Mouse (Mus musculus) left cerebral cortex, postnatal 10 days (tissue): ENCODE results near the gene Islr2. TPM values are rescaled to one million over a fixed set of nuclear protein-coding genes. Genes with fewer than 3 reads are reported as not detected.

Experiments
- DNase-seq, 2 experiments: peaks; one replicate each; pipeline ENCODE4 v3.0.0; 2021 to 2022; ENCODE audit warnings: low spot score in 2 of 2, mixed read lengths in 1 of 2; ENCODE audit errors: extremely low spot score in 1 of 2
- intact Hi-C: fragments of 180-260 bp; cut with DNase I; formaldehyde crosslinking; loops from one replicate; pipeline ENCODE4 v1.15.1; 2025
- total RNA-seq, 2 experiments: library from RNA; stranded (reverse); gene quantifications; 2 replicates each; pipeline ENCODE4 v1.2.3; 2021

Islr2 gene
- total RNA-seq, 2 experiments from 2014 or later = 130 to 138 TPM

GRCm38 (mm10) chr9:58225915-58226913, 22.1 kb upstream of the Islr2 start:
- DNase-seq = peak in 1 of 2 experiments; percentile 51
- intact Hi-C loops = no loop called here

GRCm38 (mm10) chr9:58224356-58224755, 20.2 kb upstream of the Islr2 start:
- no peak for DNase-seq
- intact Hi-C loops = no loop called here

- peak in 1 of 2 experiments; percentile 67 for DNase-seq
- intact Hi-C loops = no loop called here
Measured at GRCm38 (mm10) chr9:58220218-58220903, 16.2 kb upstream of the Islr2 start.

GRCm38 (mm10) chr9:58218539-58218938, 14.4 kb upstream of the Islr2 start:
- intact Hi-C loops = no loop called here
- no peak for DNase-seq

- DNase-seq = no peak
- intact Hi-C loops = no loop called here
Measured at GRCm38 (mm10) chr9:58216402-58216801, 12.3 kb upstream of the Islr2 start.

- intact Hi-C loops = no loop called here
Measured at GRCm38 (mm10) chr9:58214519-58215180, 10.5 kb upstream of the Islr2 start.

GRCm38 (mm10) chr9:58213865-58214264, 9.7 kb upstream of the Islr2 start:
- intact Hi-C loops = no loop called here
- no peak for DNase-seq

More at GRCm38 (mm10) chr9:58214519-58215180, 10.5 kb upstream of the Islr2 start:
- DNase-seq = no peak

- intact Hi-C loops = no loop called here
- no peak for DNase-seq
Measured at GRCm38 (mm10) chr9:58213377-58213776, 9.3 kb upstream of the Islr2 start.

- DNase-seq = no peak
- intact Hi-C loops = no loop called here
Measured at GRCm38 (mm10) chr9:58210304-58210627, 6.1 kb upstream of the Islr2 start.

- no peak for DNase-seq
- intact Hi-C loops = loop anchor here (10.0 kb wide), 1 partner anchor 275 kb away; no protein-coding TSS in a partner anchor
Measured at GRCm38 (mm10) chr9:58209462-58210303, 5.6 kb upstream of the Islr2 start.

- peak in 1 of 2 experiments; percentile 9 for DNase-seq
- intact Hi-C loops = loop anchor here (10.0 kb wide), 1 partner anchor 271 kb away; no protein-coding TSS in a partner anchor
Measured at GRCm38 (mm10) chr9:58206013-58206412, 1.9 kb upstream of the Islr2 start.

GRCm38 (mm10) chr9:58204448-58205000, 405 bp upstream of the Islr2 start:
- intact Hi-C loops = loop anchor here (10.0 kb wide), 1 partner anchor 270 kb away; no protein-coding TSS in a partner anchor
- DNase-seq = peak; percentile 82 to 91

GRCm38 (mm10) chr9:58202676-58203453, 1.3 kb downstream of the Islr2 start:
- intact Hi-C loops = loop anchor here (1.0 to 10.0 kb wide), 2 partner anchors 151 to 268 kb away; no protein-coding TSS in a partner anchor

GRCm38 (mm10) chr9:58201861-58202549, 2.1 kb downstream of the Islr2 start:
- peak in 1 of 2 experiments; percentile 52 for DNase-seq
- intact Hi-C loops = loop anchor here (10.0 kb wide), 1 partner anchor 267 kb away; no protein-coding TSS in a partner anchor

More at GRCm38 (mm10) chr9:58202676-58203453, 1.3 kb downstream of the Islr2 start:
- DNase-seq = peak in 1 of 2 experiments; percentile 54

- intact Hi-C loops = loop anchor here (10.0 kb wide), 1 partner anchor 266 kb away; no protein-coding TSS in a partner anchor
- DNase-seq = peak in 1 of 2 experiments; percentile 44
Measured at GRCm38 (mm10) chr9:58201091-58201842, 2.9 kb downstream of the Islr2 start.
